Mouse (Mus musculus): ENCODE results near the gene Igsf8. TPM values are rescaled to one million over a fixed set of nuclear protein-coding genes. Genes with fewer than 3 reads are reported as not detected.

Gene Igsf8
- polyA plus RNA-seq, 1 experiment from 2014 or later: 169 TPM

DNA sequence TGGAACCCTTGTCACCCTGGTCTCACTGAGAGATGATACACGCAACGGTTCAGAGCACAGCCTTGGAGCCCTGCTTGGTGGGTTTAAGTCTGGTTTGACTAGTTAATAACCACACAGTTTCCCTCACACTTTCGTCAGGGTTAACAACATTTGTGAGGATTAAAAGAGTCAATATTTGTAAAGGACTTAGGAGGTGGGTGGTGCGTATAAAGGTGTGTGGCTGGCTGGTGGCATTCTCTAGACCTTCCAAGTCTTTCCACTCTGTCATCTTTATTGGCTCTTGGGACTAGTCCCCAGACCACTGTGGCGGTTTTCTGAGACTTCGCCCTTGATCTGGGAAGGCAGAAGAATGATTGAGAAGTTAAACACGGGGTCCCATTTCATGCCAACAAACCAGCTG lies 83.4 kb downstream of the Igsf8 start:
- H3K9me3 ChIP-seq (replicated peaks): no peaks in the 10 kb centered on the region
- H3K4me2 ChIP-seq: no peak overlapping the region
- H3K9ac ChIP-seq: no peak overlapping the region
- peaks cover 49% of the 10 kb centered on the region for H3K4me1 ChIP-seq
- no peak overlapping the region for H3K27ac ChIP-seq
- H3K4me3 ChIP-seq: no peak overlapping the region
- H3K36me3 ChIP-seq (ENCODE audit: poor library complexity, severe bottlenecking): no peaks in the 10 kb centered on the region
- H3K27me3 ChIP-seq: no peaks in the 10 kb centered on the region
- ATAC-seq: no peak
- 95% methylated on average over 7 of the region's 7 CpGs for WGBS

DNA sequence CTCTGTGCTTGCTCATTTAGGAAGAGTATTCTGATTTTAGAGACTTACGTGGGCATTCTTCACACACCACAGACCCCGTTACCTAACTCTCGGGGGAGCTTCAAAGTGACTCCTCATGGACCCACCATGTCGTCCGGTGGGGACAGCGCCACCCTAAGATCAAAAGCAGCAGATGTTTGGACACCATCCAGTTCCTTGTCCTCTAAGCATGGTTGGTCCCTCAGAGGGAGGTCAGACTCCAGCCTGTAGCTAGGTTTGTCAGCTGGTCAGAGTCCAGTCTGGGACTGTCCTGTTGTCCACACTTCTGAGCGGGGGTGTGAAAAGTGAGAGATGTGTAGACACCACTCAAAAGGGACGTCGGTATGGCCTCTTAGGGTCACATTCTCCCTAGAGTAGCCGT lies 85.3 kb downstream of the Igsf8 start:
- peaks cover 55% of the 10 kb centered on the region for H3K4me1 ChIP-seq
- H3K27me3 ChIP-seq: no peaks in the 10 kb centered on the region
- no peak for ATAC-seq
- no peaks in the 10 kb centered on the region for H3K9me3 ChIP-seq (replicated peaks)
- no peak overlapping the region for H3K4me2 ChIP-seq
- H3K9ac ChIP-seq: no peak overlapping the region
- WGBS: 91% methylated on average over 10 of the region's 10 CpGs
- no peak overlapping the region for H3K27ac ChIP-seq
- H3K36me3 ChIP-seq (ENCODE audit: poor library complexity, severe bottlenecking): no peaks in the 10 kb centered on the region
- no peak overlapping the region for H3K4me3 ChIP-seq

DNA sequence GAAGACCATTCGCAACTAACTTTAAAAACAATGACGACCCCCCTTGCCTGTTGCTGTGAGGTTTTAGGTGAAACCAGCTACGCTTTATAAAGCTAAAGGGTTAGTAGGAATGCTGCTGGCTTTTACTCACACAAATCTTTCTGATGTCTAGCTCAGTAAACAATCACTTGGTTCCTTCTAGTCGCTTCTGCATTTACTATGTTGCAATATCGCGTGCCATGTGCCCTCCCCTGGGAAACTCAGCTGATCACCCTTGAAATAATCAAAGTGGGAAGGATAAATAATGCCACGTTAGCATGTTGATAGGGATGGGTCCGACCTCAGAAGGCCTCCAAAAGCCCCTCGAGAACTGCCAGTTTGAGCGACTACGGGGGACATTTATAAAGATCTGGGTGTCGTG lies 85.9 kb downstream of the Igsf8 start:
- ATAC-seq: no peak
- no peak overlapping the region for H3K4me2 ChIP-seq
- 93% methylated on average over 12 of the region's 12 CpGs for WGBS

DNA sequence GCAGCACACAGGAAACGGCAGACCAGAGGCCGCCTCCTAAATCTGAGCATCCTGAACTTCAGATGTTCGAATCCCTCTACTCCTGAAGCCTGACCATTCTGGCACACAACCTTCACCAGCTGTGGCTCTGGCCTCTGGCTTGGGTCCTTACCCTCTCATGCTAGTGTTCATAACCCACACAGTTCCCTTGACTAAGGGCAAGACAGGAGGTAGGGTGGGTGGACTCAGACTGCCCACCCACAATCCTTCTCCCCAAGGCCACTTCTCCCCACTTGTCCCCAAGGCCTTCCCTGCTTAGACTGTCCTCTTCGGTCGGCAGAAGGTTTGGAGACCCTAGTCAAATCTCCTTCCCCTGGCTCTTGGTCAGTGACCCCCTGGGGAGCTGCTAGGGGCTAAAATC lies 88.1 kb downstream of the Igsf8 start:
- H3K4me1 ChIP-seq: peaks cover 40% of the 10 kb centered on the region
- H3K4me2 ChIP-seq: peak overlapping the region; percentile 42
- WGBS: 26% methylated on average over 5 of the region's 5 CpGs
- no peaks in the 10 kb centered on the region for H3K36me3 ChIP-seq (ENCODE audit: poor library complexity, severe bottlenecking)
- H3K9ac ChIP-seq: peak overlapping the region; percentile 52
- no peaks in the 10 kb centered on the region for H3K27me3 ChIP-seq
- peak; percentile 26 for ATAC-seq
- no peak overlapping the region for H3K4me3 ChIP-seq
- H3K9me3 ChIP-seq (replicated peaks): no peaks in the 10 kb centered on the region
- H3K27ac ChIP-seq: peak overlapping the region; percentile 92

More for the DNA sequence above, 85.9 kb downstream of the Igsf8 start:
- peaks cover 53% of the 10 kb centered on the region for H3K4me1 ChIP-seq
- H3K27me3 ChIP-seq: no peaks in the 10 kb centered on the region
- H3K36me3 ChIP-seq (ENCODE audit: poor library complexity, severe bottlenecking): no peaks in the 10 kb centered on the region
- no peaks in the 10 kb centered on the region for H3K9me3 ChIP-seq (replicated peaks)
- H3K27ac ChIP-seq: 0 out of 2 replicates have a peak overlapping the region, but pooled peaks have one; percentile 36
- H3K9ac ChIP-seq: no peak overlapping the region
- H3K4me3 ChIP-seq: no peak overlapping the region

DNA sequence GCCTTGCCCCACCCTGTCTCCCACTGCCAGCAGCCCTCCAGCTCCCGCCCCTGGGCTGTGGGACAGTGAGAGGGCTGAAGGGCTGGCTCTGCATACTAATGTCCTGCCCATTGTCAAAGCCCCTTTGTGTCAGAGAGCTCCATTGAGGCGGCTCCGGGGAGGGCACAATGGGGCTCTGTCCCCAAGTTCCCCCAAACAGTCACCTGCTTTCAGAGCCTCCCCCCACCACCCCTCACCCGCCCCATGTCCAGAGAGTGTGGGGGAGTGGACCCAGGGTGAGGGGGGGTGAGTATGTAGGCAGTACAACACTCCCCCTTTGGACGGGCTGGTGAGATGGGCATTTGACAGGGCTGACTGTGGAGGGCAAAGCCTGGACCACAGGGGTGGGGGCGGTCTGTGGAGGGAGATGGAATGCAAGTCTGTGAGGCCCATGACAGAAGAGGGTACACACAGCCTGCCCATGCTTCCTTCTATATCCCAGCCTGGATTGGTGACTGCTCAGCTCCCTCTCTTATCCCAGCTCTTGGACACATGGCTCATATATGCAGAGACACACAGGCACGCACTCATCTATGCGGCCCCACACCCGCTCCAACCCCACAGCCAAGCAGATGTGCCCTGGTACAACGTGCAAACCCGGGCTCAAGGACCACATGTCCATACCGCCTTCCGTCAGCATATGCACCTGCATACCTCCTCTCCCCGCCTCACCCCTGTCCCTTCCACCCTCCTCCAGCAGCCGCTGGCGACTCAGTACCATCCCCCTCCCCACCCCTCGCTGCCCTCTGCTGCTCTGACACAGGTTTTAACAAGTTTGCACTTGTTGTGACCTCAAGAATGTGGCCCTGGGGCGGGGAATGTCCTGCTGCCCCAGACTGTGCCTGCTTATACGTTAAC lies 88.7 kb downstream of the Igsf8 start:
- peak overlapping the region; percentile 42 for H3K4me2 ChIP-seq
- peak overlapping the region; percentile 1; the same call in 1 of the 2 replicates for H3K4me3 ChIP-seq
- H3K27ac ChIP-seq: peak overlapping the region; percentile 92
- no peaks in the 10 kb centered on the region for H3K27me3 ChIP-seq
- peak; percentile 96 for ATAC-seq
- peak overlapping the region; percentile 53 for H3K9ac ChIP-seq
- WGBS: 2% methylated on average over 19 of the region's 19 CpGs
- no peaks in the 10 kb centered on the region for H3K9me3 ChIP-seq (replicated peaks)
- no peaks in the 10 kb centered on the region for H3K36me3 ChIP-seq (ENCODE audit: poor library complexity, severe bottlenecking)
- peaks cover 46% of the 10 kb centered on the region for H3K4me1 ChIP-seq

DNA sequence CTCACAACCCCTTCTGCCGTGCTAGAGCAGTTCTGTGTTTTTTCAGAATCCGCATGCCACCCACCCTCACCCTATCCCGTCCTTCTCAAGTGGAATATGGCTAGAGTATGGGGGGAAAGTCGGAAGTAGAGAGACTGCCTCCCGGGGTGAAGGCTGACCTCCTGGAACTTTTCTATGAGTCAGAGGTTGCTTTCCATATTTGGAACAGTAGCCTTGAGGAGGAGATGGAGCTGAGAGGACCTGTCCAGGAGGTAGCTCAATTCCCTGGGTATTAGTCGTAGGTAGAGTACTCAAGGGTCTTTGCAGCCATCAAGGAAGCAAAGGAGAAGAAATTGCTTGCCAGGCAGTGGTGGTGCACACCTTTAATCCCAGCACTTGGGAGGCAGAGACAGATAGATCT lies 90.6 kb downstream of the Igsf8 start:
- Histone ChIP-seq H3K36me3 (ENCODE audit: poor library complexity, severe bottlenecking) (no peaks in the 10 kb centered on the region), H3K4me3 (no peak overlapping the region), H3K27ac (no peak overlapping the region), H3K4me1 (peaks cover 61% of the 10 kb centered on the region), H3K9me3 (replicated peaks) (no peaks in the 10 kb centered on the region), H3K4me2 (no peak overlapping the region), H3K9ac (no peak overlapping the region), H3K27me3 (no peaks in the 10 kb centered on the region)
- ATAC-seq: no peak
- 79% methylated on average over 6 of the region's 6 CpGs for WGBS

DNA sequence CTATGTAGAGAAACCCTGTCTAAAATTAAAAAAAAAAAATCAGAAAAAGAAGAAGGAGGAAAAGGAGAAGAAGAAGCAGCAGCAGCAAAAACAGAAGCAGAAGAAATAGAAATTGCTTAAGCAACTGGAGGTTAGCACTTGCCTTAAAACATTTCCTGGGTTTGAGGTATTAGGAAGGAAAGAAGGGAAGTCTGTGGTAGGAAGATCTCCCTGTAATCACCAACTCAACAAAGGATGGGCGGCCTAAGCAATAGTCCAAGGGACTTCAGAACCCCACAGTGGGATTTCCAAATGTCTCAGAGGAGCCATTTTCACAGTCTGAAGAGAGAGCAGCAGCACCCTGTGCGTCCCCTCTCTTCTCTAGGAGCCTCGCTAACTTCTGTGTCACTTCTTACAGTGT lies 91.0 kb downstream of the Igsf8 start:
- no peak for ATAC-seq
- H3K4me1 ChIP-seq: peaks cover 65% of the 10 kb centered on the region
- H3K4me3 ChIP-seq: no peak overlapping the region
- no peaks in the 10 kb centered on the region for H3K9me3 ChIP-seq (replicated peaks)
- WGBS: 95% methylated on average over 3 of the region's 3 CpGs
- H3K4me2 ChIP-seq: no peak overlapping the region
- H3K36me3 ChIP-seq (ENCODE audit: poor library complexity, severe bottlenecking): no peaks in the 10 kb centered on the region
- H3K27me3 ChIP-seq: no peaks in the 10 kb centered on the region
- no peak overlapping the region for H3K9ac ChIP-seq
- H3K27ac ChIP-seq: no peak overlapping the region

DNA sequence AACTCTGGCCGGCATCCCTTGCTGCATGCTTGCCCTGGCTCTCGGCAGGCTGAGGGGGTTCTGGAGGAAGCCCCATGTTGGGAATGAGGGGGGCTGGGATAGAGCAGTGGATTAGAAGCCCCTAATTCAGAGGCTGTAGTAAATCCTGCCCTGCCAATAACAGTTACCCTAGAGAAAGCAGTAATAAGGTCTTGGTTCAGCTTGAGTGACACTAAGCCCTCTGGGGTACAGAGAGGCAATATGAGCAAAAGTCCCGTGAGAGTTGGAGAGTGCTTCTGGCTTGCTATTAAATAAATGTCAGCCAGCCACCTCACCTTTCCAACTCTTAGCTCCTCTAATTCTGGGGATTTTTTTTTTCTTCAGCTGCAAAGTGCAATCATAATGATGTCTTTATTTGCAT lies 93.9 kb downstream of the Igsf8 start:
- no peak overlapping the region for H3K4me3 ChIP-seq
- H3K27me3 ChIP-seq: no peaks in the 10 kb centered on the region
- H3K4me1 ChIP-seq: peaks cover 56% of the 10 kb centered on the region

DNA sequence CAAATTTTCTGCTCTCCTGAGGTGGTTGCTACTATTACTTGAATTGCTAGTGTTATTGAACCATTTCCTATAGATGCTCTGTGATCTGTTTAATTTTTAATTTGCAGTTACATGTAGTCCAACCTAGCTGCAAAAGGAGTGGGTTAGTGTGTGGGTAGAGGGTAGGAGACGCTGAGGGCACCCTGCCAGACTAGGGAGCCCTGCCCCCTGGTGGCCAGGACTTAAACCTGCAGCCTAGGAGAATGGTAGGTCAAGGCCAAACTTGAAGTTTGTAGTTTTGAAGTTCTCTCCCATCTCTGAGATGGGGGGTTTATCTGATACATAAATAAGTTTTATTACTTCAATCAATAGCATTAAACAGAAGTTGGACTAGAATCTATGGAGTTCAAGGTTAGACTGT lies 96.1 kb downstream of the Igsf8 start:
- no peak overlapping the region for H3K27ac ChIP-seq
- WGBS: 6% methylated on average over 1 of the region's 1 CpGs
- H3K4me3 ChIP-seq: no peak overlapping the region
- H3K36me3 ChIP-seq (ENCODE audit: poor library complexity, severe bottlenecking): no peaks in the 10 kb centered on the region
- H3K9me3 ChIP-seq (replicated peaks): no peaks in the 10 kb centered on the region
- peak; percentile 72 for ATAC-seq
- H3K4me2 ChIP-seq: no peak overlapping the region
- no peaks in the 10 kb centered on the region for H3K27me3 ChIP-seq
- peaks cover 37% of the 10 kb centered on the region for H3K4me1 ChIP-seq
- H3K9ac ChIP-seq: no peak overlapping the region

More for the DNA sequence above, 93.9 kb downstream of the Igsf8 start:
- H3K36me3 ChIP-seq (ENCODE audit: poor library complexity, severe bottlenecking): no peaks in the 10 kb centered on the region
- H3K27ac ChIP-seq: peak overlapping the region; percentile 42
- WGBS: 11% methylated on average over 3 of the region's 3 CpGs
- H3K4me2 ChIP-seq: no peak overlapping the region
- no peak for ATAC-seq
- H3K9me3 ChIP-seq (replicated peaks): no peaks in the 10 kb centered on the region
- H3K9ac ChIP-seq: peak overlapping the region; percentile 41; the same call in 1 of the 2 replicates

DNA sequence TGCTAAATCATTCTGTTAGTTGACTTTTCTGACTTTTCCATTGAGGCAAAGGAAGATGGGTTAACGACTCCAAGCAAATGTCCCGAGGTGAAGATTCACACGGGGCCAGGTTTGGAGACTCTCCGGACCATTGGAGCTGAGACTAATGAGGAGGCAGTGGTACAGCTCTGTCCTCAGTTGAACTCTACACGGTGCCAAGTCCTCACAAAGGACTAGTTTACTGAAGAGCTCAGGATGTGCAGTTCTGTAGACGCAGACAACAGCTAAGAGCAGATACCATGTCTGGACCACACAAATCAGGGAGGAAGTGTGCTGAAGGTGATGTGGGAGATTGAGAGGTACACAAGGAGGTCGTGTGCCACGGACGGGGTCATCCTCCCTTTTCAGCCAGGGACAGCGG lies 96.9 kb downstream of the Igsf8 start:
- H3K9ac ChIP-seq: no peak overlapping the region
- no peak overlapping the region for H3K4me2 ChIP-seq
- H3K9me3 ChIP-seq (replicated peaks): no peaks in the 10 kb centered on the region
- H3K36me3 ChIP-seq (ENCODE audit: poor library complexity, severe bottlenecking): no peaks in the 10 kb centered on the region
- ATAC-seq: no peak
- no peaks in the 10 kb centered on the region for H3K27me3 ChIP-seq
- peaks cover 37% of the 10 kb centered on the region for H3K4me1 ChIP-seq
- 69% methylated on average over 10 of the region's 10 CpGs for WGBS
- H3K4me3 ChIP-seq: no peak overlapping the region
- H3K27ac ChIP-seq: no peak overlapping the region

DNA sequence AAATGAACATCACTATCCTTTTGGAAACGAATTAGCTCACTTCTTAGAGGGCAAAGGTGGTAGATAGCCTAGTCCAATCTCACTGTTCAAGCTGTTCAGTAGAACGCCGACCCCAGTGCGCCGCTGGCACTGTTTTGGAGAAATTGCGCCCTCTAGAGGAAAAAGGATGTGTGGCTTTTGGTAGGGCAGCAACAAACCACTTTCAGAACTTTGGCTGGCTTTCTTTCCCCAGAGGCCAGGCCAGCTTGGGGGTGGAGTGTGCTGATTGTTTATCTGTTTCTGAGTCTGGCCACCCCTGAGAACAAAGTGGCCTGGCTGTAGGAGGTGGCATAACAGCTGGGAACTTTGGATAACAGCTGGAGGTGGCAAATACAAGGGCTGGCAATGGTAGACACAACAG lies 103.2 kb downstream of the Igsf8 start:
- Histone ChIP-seq H3K27ac (no peak overlapping the region), H3K4me2 (no peak overlapping the region), H3K9me3 (replicated peaks) (no peaks in the 10 kb centered on the region), H3K36me3 (ENCODE audit: poor library complexity, severe bottlenecking) (peaks cover 8% of the 10 kb centered on the region), H3K9ac (no peak overlapping the region), H3K27me3 (no peaks in the 10 kb centered on the region), H3K4me3 (no peak overlapping the region), H3K4me1 (0 out of 2 replicates have a peak, but pooled peaks cover 3% of the 10 kb centered on the region)
- 7% methylated on average over 6 of the region's 6 CpGs for WGBS
- peak; percentile 48; the same call in 1 of the 2 replicates for ATAC-seq

DNA sequence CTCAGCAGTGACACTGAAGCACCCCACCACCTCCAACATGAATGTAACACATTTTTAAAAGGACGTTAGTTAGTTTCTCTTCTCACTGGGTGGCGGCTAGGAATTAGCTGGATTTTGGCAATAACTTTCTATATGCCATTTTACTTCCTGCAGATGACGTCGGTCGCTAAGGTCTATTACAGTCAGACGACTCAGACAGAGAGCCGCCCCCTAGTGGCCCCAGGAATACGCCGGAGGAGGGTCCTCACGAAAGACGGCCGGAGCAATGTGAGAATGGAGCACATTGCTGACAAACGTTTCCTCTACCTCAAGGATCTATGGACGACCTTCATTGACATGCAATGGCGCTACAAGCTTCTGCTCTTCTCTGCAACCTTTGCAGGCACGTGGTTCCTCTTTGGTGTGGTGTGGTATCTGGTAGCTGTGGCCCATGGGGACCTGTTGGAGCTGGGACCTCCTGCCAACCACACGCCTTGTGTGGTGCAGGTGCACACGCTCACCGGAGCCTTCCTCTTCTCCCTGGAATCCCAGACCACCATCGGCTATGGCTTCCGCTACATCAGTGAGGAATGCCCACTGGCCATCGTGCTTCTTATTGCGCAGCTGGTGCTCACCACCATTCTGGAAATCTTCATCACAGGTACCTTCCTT lies 107.5 kb downstream of the Igsf8 start:
- H3K9ac ChIP-seq: no peak overlapping the region
- no peak overlapping the region for H3K27ac ChIP-seq
- H3K4me3 ChIP-seq: no peak overlapping the region
- WGBS: 33% methylated on average over 23 of the region's 23 CpGs
- H3K36me3 ChIP-seq (ENCODE audit: poor library complexity, severe bottlenecking): peaks cover 16% of the 10 kb centered on the region
- H3K4me1 ChIP-seq: 0 out of 2 replicates have a peak, but pooled peaks cover 3% of the 10 kb centered on the region
- H3K4me2 ChIP-seq: peak overlapping the region; percentile 25
- ATAC-seq: peak; percentile 60
- H3K9me3 ChIP-seq (replicated peaks): no peaks in the 10 kb centered on the region
- no peaks in the 10 kb centered on the region for H3K27me3 ChIP-seq

Measured in forebrain, embryonic 13.5 days (tissue).